Mouse (Mus musculus) ES-E14 (cell line): ENCODE measurements around the gene Jup. TPM values are rescaled to one million over a fixed set of nuclear protein-coding genes. Genes with fewer than 3 reads are reported as not detected.

Experiments used
- DNase-seq: peaks from one replicate; pipeline ENCODE4 v3.0.0-alpha.2; 2013; ENCODE audit warnings: low read depth, low spot score
- H3K27ac ChIP-seq: 2 replicates; pipeline ENCODE4 v1.5.1; 2012; ENCODE audit warnings: low read depth, mild to moderate bottlenecking, low read length, moderate library complexity, mixed read lengths; ENCODE audit not compliant: poor library complexity, insufficient read depth, severe bottlenecking
- H3K36me3 ChIP-seq: 2 replicates; pipeline ENCODE4 v1.6.1; 2012; ENCODE audit warnings: mild to moderate bottlenecking, low read length, moderate library complexity, mixed read lengths; ENCODE audit not compliant: control insufficient read depth, poor library complexity, insufficient read depth, severe bottlenecking
- H3K4me1 ChIP-seq, 2 experiments: fragments of 150-350 bp in 1 of 2; sonication (generic) in 1 of 2; 2 replicates each; pipeline ENCODE4 v1.6.1; 2012; ENCODE audit warnings: low read length in 2 of 2, mild to moderate bottlenecking in 1 of 2, mixed read lengths in 1 of 2; ENCODE audit not compliant: control insufficient read depth in 2 of 2, insufficient read depth in 2 of 2, poor library complexity in 1 of 2
- H3K4me3 ChIP-seq, 2 experiments: fragments of 150-350 bp in 1 of 2; sonication (generic) in 1 of 2; 2 replicates each; pipeline ENCODE4 v1.5.1; 2012; ENCODE audit warnings: low read length in 2 of 2, low read depth in 1 of 2, mild to moderate bottlenecking in 1 of 2, mixed read lengths in 1 of 2; ENCODE audit not compliant: insufficient read depth in 1 of 2, poor library complexity in 1 of 2, severe bottlenecking in 1 of 2
- H3K9ac ChIP-seq: 2 replicates; pipeline ENCODE4 v1.6.1; 2012; ENCODE audit warnings: low read depth, mild to moderate bottlenecking, low read length, mixed read lengths; ENCODE audit not compliant: poor library complexity, insufficient read depth, severe bottlenecking
- H3K9me3 ChIP-seq: fragments of 150-350 bp; sonication (generic); 2 replicates; pipeline ENCODE4 v1.6.1; 2012; ENCODE audit warnings: low read depth, mild to moderate bottlenecking, low read length; ENCODE audit not compliant: control insufficient read depth, insufficient read depth
- CHD2 ChIP-seq: IDR thresholded peaks from 2 replicates; pipeline ENCODE4 v1.6.1; 2014; ENCODE audit warnings: mild to moderate bottlenecking, low read depth, low read length, inconsistent platforms
- HCFC1 ChIP-seq: IDR thresholded peaks from 2 replicates; pipeline ENCODE4 v1.6.1; 2012; ENCODE audit warnings: low read length, inconsistent platforms, borderline replicate concordance; ENCODE audit not compliant: insufficient read depth
- MAFK ChIP-seq: IDR thresholded peaks from 2 replicates; pipeline ENCODE4 v1.6.1; 2014; ENCODE audit warnings: mild to moderate bottlenecking, low read depth, low read length, inconsistent platforms; ENCODE audit not compliant: insufficient read depth
- ZC3H11A ChIP-seq: IDR thresholded peaks from 2 replicates; pipeline ENCODE4 v1.6.1; 2012; ENCODE audit warnings: low read depth, mild to moderate bottlenecking, inconsistent platforms, low read length, borderline replicate concordance
- ZNF384 ChIP-seq: IDR thresholded peaks from 2 replicates; pipeline ENCODE4 v1.6.1; 2012; ENCODE audit warnings: low read depth, low read length, inconsistent platforms
- in situ Hi-C, 2 experiments: fragments of 600-800 bp; cut with MboI; formaldehyde crosslinking; loops; one replicate each; pipeline ENCODE4 v1.15.1; 2025; ENCODE audit warnings: low sequenced_read_pairs in 2 of 2, inconsistent platforms in 1 of 2; ENCODE audit not compliant: unreplicated experiment in 2 of 2
- total RNA-seq: library from RNA; depleted of rRNA; stranded (reverse); fragments of 300-350 nt; gene quantifications from 2 replicates; pipeline ENCODE4 v1.2.3, GENCODE M21; 2012

Gene Jup
- total RNA-seq, 1 experiment: 101 TPM

GRCm38 (mm10) chr11:100394353-100395074 lies 3.0 kb downstream of the Jup start:
- no peak for DNase-seq
- Histone ChIP-seq H3K27ac (no peak overlapping the region), H3K9me3 (no peaks in the 10 kb centered on the region), H3K4me1 (peaks cover 13 to 43% of the 10 kb centered on the region in 2 experiments), H3K4me3 (no peak overlapping the region; a peak in 1 of 4 replicates), H3K9ac (no peak overlapping the region), H3K36me3 (no peaks in the 10 kb centered on the region)
- TF ChIP-seq CHD2 (no peak), MAFK (no peak), HCFC1 (no peak), ZNF384 (no peak), ZC3H11A (no peak)
- in situ Hi-C loops: no loop called here

GRCm38 (mm10) chr11:100393733-100394132 lies 3.8 kb downstream of the Jup start:
- Histone ChIP-seq H3K27ac (no peak overlapping the region), H3K9ac (no peak overlapping the region), H3K36me3 (no peaks in the 10 kb centered on the region), H3K4me1 (peaks cover 13 to 42% of the 10 kb centered on the region in 2 experiments), H3K9me3 (no peaks in the 10 kb centered on the region), H3K4me3 (no peak overlapping the region)
- no peak for DNase-seq
- in situ Hi-C loops: no loop called here
- TF ChIP-seq ZC3H11A: no peak
- no peak for TF ChIP-seq MAFK
- no peak for TF ChIP-seq HCFC1
- no peak for TF ChIP-seq ZNF384
- TF ChIP-seq CHD2: no peak

GRCm38 (mm10) chr11:100392958-100393357 lies 4.6 kb downstream of the Jup start:
- peaks cover 13 to 45% of the 10 kb centered on the region in 2 experiments for H3K4me1 ChIP-seq

GRCm38 (mm10) chr11:100391884-100392345 lies 5.6 kb downstream of the Jup start:
- no peak overlapping the region; the same call in 1 of the 2 replicates for H3K27ac ChIP-seq

More at GRCm38 (mm10) chr11:100392958-100393357, 4.6 kb downstream of the Jup start:
- Histone ChIP-seq H3K9ac (no peak overlapping the region), H3K9me3 (no peaks in the 10 kb centered on the region), H3K4me3 (no peak overlapping the region), H3K27ac (no peak overlapping the region), H3K36me3 (no peaks in the 10 kb centered on the region)
- in situ Hi-C loops: no loop called here
- DNase-seq: no peak
- TF ChIP-seq CHD2: no peak
- no peak for TF ChIP-seq MAFK
- TF ChIP-seq ZC3H11A: no peak
- TF ChIP-seq ZNF384: no peak
- no peak for TF ChIP-seq HCFC1

More at GRCm38 (mm10) chr11:100391884-100392345, 5.6 kb downstream of the Jup start:
- Histone ChIP-seq H3K9me3 (no peaks in the 10 kb centered on the region), H3K4me3 (peak overlapping the region in 1 of 2 experiments; percentile 9; a peak in 1 of 4 replicates), H3K36me3 (no peaks in the 10 kb centered on the region), H3K4me1 (peaks cover 21 to 54% of the 10 kb centered on the region in 2 experiments), H3K9ac (peak overlapping the region; percentile 5; the same call in 1 of the 2 replicates)
- in situ Hi-C loops: no loop called here
- DNase-seq: no peak
- TF ChIP-seq CHD2 (no peak), HCFC1 (no peak), MAFK (no peak), ZNF384 (no peak), ZC3H11A (no peak)
